In the genomic region with DNA sequence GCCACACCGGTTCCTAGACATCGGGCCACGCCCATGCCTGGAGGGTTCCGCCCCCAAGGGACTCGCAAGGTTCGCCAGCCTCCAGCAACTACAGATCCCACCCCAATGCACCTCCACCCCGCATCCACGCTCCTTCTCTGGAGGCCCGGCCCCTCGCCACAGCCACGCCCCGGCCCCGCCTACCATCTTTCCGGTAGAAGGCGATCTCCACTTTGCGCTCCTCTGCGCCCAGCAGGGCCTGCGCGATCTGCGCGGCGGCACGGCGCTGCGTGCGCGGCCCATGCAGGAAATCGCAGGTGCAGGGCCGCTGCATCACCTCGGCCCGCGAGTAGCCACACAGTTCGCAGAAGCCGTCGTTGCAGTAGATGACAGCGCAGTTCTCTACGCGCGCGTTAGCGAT, we compare ENCODE assay signal across 8 mouse cellular contexts. TPM values are rescaled to one million over a fixed set of nuclear protein-coding genes. Genes with fewer than 3 reads are reported as not detected.
DNase-seq lines count a peak whose midpoint lies in the region; ATAC-seq and TF ChIP-seq lines count a peak whose summit lies in the region.

No protein-coding gene starts in this region.

- H3K9ac ChIP-seq in embryonic facial prominence, embryonic 14.5 days (ENCODE audit: low read depth, low read length), result 0 out of 2 replicates have a peak overlapping the region, but pooled peaks have one; percentile 36
- peak overlapping the region; percentile 39; the same call in 1 of the 2 replicates for H3K9ac ChIP-seq in heart, postnatal 0 days (replicated peaks; ENCODE audit: low read depth, low read length)
- H3K9ac ChIP-seq in neural tube, embryonic 13.5 days, result peak overlapping the region; percentile 77

- H3K27me3 ChIP-seq in embryonic facial prominence, embryonic 14.5 days (replicated peaks; ENCODE audit: control insufficient read depth, insufficient read depth, low read length), result peaks cover 43% of the 10 kb centered on the region
- H3K27me3 ChIP-seq in heart, postnatal 0 days (ENCODE audit: control insufficient read depth, insufficient read depth, low read length), result no peaks in the 10 kb centered on the region
- H3K27me3 ChIP-seq in neural tube, embryonic 13.5 days, result peaks cover 17% of the 10 kb centered on the region

- H3K27ac ChIP-seq in embryonic facial prominence, embryonic 14.5 days (replicated peaks; ENCODE audit: low read depth, low read length), result no peak overlapping the region
- H3K27ac ChIP-seq in heart, postnatal 0 days (ENCODE audit: low read depth), result peak overlapping the region; percentile 98
- H3K27ac ChIP-seq in neural tube, embryonic 13.5 days (replicated peaks), result peak overlapping the region; percentile 70

- peaks cover 21% of the 10 kb centered on the region for H3K4me1 ChIP-seq in embryonic facial prominence, embryonic 14.5 days (ENCODE audit: control insufficient read depth, insufficient read depth, low read length)
- H3K4me1 ChIP-seq in heart, postnatal 0 days (ENCODE audit: control insufficient read depth, insufficient read depth), result peaks cover 53% of the 10 kb centered on the region
- H3K4me1 ChIP-seq in neural tube, embryonic 13.5 days (replicated peaks), result peaks cover 78% of the 10 kb centered on the region

- TF ChIP-seq CTCF in heart, postnatal 0 days (IDR thresholded peaks at IDR 0.05; ENCODE audit: low read depth), result no peak

- no peaks in the 10 kb centered on the region for H3K9me3 ChIP-seq in embryonic facial prominence, embryonic 14.5 days (ENCODE audit: control insufficient read depth, low read length)
- H3K9me3 ChIP-seq in heart, postnatal 0 days (replicated peaks; ENCODE audit: control insufficient read depth, low read length), result no peaks in the 10 kb centered on the region
- H3K9me3 ChIP-seq in neural tube, embryonic 13.5 days, result no peaks in the 10 kb centered on the region

- H3K36me3 ChIP-seq in embryonic facial prominence, embryonic 14.5 days (ENCODE audit: control insufficient read depth, insufficient read depth, low read length), result no peaks in the 10 kb centered on the region
- peaks cover 20% of the 10 kb centered on the region; the same call in 1 of the 2 replicates for H3K36me3 ChIP-seq in heart, postnatal 0 days (replicated peaks; ENCODE audit: control insufficient read depth, insufficient read depth, low read length)
- peaks cover 8% of the 10 kb centered on the region; the same call in 1 of the 2 replicates for H3K36me3 ChIP-seq in neural tube, embryonic 13.5 days

- peak overlapping the region; percentile 86 for H3K4me2 ChIP-seq in embryonic facial prominence, embryonic 14.5 days (ENCODE audit: low read depth, low read length)
- H3K4me2 ChIP-seq in heart, postnatal 0 days (ENCODE audit: low read depth, low read length), result peak overlapping the region; percentile 79
- H3K4me2 ChIP-seq in neural tube, embryonic 13.5 days, result peak overlapping the region; percentile 98

- 2% methylated on average over 11 of the region's 41 CpGs for WGBS in embryonic facial prominence, embryonic 14.5 days
- WGBS in heart, postnatal 0 days, result 1% methylated on average over 41 of the region's 41 CpGs
- under 1% methylated on average over 40 of the region's 41 CpGs for WGBS in neural tube, embryonic 13.5 days

- TF ChIP-seq EP300 in heart, postnatal 0 days (IDR thresholded peaks at IDR 0.05; ENCODE audit: low read depth), result no peak

- DNase-seq in CD4-positive helper T cell, adult 2 months (ENCODE audit: low read depth, low spot score), result peak; percentile 92
- DNase-seq in adrenal gland, postnatal 4 days (ENCODE audit: low spot score in 2 of 2), result peak; percentile 51 to 63
- DNase-seq in embryonic facial prominence, embryonic 14.5 days (ENCODE audit: low spot score), result peak; percentile 84
- peak; percentile 42 for DNase-seq in heart, postnatal 0 days (ENCODE audit: low spot score)
- DNase-seq in kidney, postnatal 25 days, result peak; percentile 74 to 81
- peak; percentile 84 to 87 for DNase-seq in lung, adult 18-20 months
- peak; percentile 50 for DNase-seq in telencephalon, adult 2 months (ENCODE audit: low read depth, low spot score)

- ATAC-seq in embryonic facial prominence, embryonic 14.5 days (ENCODE audit: low read depth), result peak; percentile 48; the same call in 1 of the 2 replicates
- ATAC-seq in heart, postnatal 0 days (ENCODE audit: insufficient read depth, low read depth), result no peak
- ATAC-seq in neural tube, embryonic 13.5 days (ENCODE audit: low read depth), result peak; percentile 12; the same call in 1 of the 2 replicates

- H3K4me3 ChIP-seq in embryonic facial prominence, embryonic 14.5 days (ENCODE audit: low read depth, low read length), result peak overlapping the region; percentile 45
- H3K4me3 ChIP-seq in heart, postnatal 0 days (ENCODE audit: low read depth, low read length), result peak overlapping the region; percentile 39
- peak overlapping the region; percentile 48 for H3K4me3 ChIP-seq in neural tube, embryonic 13.5 days

RNA-seq across cellular contexts. Expression of gene Kcnh2, which starts 3.3 kb away (rescaled TPM):
- 10 to 100 TPM; 38.6 to 42.4 TPM for total RNA-seq in adrenal gland, postnatal 4 days (2021)
- 6.7 and 7.6 TPM in 2 replicates for polyA plus RNA-seq in embryonic facial prominence, embryonic 14.5 days (2014; fragmentation: Nextera tagmentation; extraction: Ambion mirVana)
- total RNA-seq in heart, postnatal 0 days (2014; rRNA removed; ENCODE audit: low replicate concordance), result 86.1 and 120 TPM in 2 replicates
- polyA plus RNA-seq in heart, postnatal 0 days (2015; fragmentation: Nextera tagmentation; extraction: Ambion mirVana), result 29.4 and 32.1 TPM in 2 replicates
- polyA plus RNA-seq in neural tube, embryonic 13.5 days (2015; fragmentation: Nextera tagmentation; extraction: Ambion mirVana), result 13.5 and 15.5 TPM in 2 replicates

RNA-seq across cellular contexts. Expression of gene Nos3, which starts 16.5 kb away (rescaled TPM):
- 10 to 100 TPM; 11.5 to 12.3 TPM for total RNA-seq in adrenal gland, postnatal 4 days (2021)
- 7.8 and 7.9 TPM in 2 replicates for polyA plus RNA-seq in embryonic facial prominence, embryonic 14.5 days (2014; fragmentation: Nextera tagmentation; extraction: Ambion mirVana)
- 50.9 and 52.1 TPM in 2 replicates for total RNA-seq in heart, postnatal 0 days (2014; rRNA removed; ENCODE audit: low replicate concordance)
- polyA plus RNA-seq in heart, postnatal 0 days (2015; fragmentation: Nextera tagmentation; extraction: Ambion mirVana), result 21.1 and 25.6 TPM in 2 replicates
- polyA plus RNA-seq in neural tube, embryonic 13.5 days (2015; fragmentation: Nextera tagmentation; extraction: Ambion mirVana), result 9.3 and 9.6 TPM in 2 replicates

RNA-seq across cellular contexts. Expression of gene Atg9b, which starts 43.8 kb away (rescaled TPM):
- total RNA-seq in adrenal gland, postnatal 4 days (2021), result under 1 TPM; 0.42 to 0.62 TPM
- polyA plus RNA-seq in embryonic facial prominence, embryonic 14.5 days (2014; fragmentation: Nextera tagmentation; extraction: Ambion mirVana), result 0.75 and 0.81 TPM in 2 replicates
- total RNA-seq in heart, postnatal 0 days (2014; rRNA removed; ENCODE audit: low replicate concordance), result 0.15 and 0.66 TPM in 2 replicates
- polyA plus RNA-seq in heart, postnatal 0 days (2015; fragmentation: Nextera tagmentation; extraction: Ambion mirVana), result 0.34 and 0.47 TPM in 2 replicates
- 1.1 TPM in 2 replicates for polyA plus RNA-seq in neural tube, embryonic 13.5 days (2015; fragmentation: Nextera tagmentation; extraction: Ambion mirVana)

RNA-seq across cellular contexts. Expression of gene Abcb8, which starts 45.3 kb away (rescaled TPM):
- 10 to 100 TPM; 73.9 to 84.8 TPM for total RNA-seq in adrenal gland, postnatal 4 days (2021)
- polyA plus RNA-seq in embryonic facial prominence, embryonic 14.5 days (2014; fragmentation: Nextera tagmentation; extraction: Ambion mirVana), result 35.6 and 42.0 TPM in 2 replicates
- total RNA-seq in heart, postnatal 0 days (2014; rRNA removed; ENCODE audit: low replicate concordance), result 141 and 159 TPM in 2 replicates
- 69.2 and 73.2 TPM in 2 replicates for polyA plus RNA-seq in heart, postnatal 0 days (2015; fragmentation: Nextera tagmentation; extraction: Ambion mirVana)
- 46.7 and 47.4 TPM in 2 replicates for polyA plus RNA-seq in neural tube, embryonic 13.5 days (2015; fragmentation: Nextera tagmentation; extraction: Ambion mirVana)

Comparison
In these comparisons a context has a peak if more than half of its experiments do, and no peak if none do; other contexts are left out.
1. DNase-seq: peak in every context shown above with its lines; median percentile 92 in CD4-positive helper T cell, adult 2 months; 86 in lung, adult 18-20 months; 84 in embryonic facial prominence, embryonic 14.5 days; 78 in kidney, postnatal 25 days; 57 in adrenal gland, postnatal 4 days; 50 in telencephalon, adult 2 months; 42 in heart, postnatal 0 days.